Mouse (Mus musculus) Patski (cell line): ENCODE results near the gene Pmpcb. TPM values are rescaled to one million over a fixed set of nuclear protein-coding genes. Genes with fewer than 3 reads are reported as not detected.

ENCODE experiments used
- ATAC-seq: fragments of 100-300 bp; one replicate; pipeline ENCODE4 v1.8.0; 2021
- CTCF ChIA-PET: fragments of 350-600 bp; sonication (Branson Sonifier 250); formaldehyde crosslinking; loops from one replicate; lab custom pipeline; 2022; ENCODE audit warnings: inconsistent platforms; lab: Charles Lee
- POLR2A ChIA-PET: fragments of 350-600 bp; sonication (Branson Sonifier 250); formaldehyde crosslinking; loops from one replicate; lab custom pipeline; 2022; ENCODE audit warnings: antibody characterized with exemption, inconsistent platforms; lab: Charles Lee
- DNase-seq: peaks from one replicate; pipeline ENCODE4 v3.0.0-alpha.2; 2011; ENCODE audit warnings: low read depth, low spot score
- H3K27me3 ChIP-seq: fragments of 371-371 bp; one replicate; pipeline ENCODE4 v1.5.1; 2021
- CTCF ChIP-seq: fragments of 100-300 bp; IDR thresholded peaks from one replicate; pipeline ENCODE4 v1.5.1; 2021
- in situ Hi-C: fragments of 300-500 bp; cut with MboI; formaldehyde crosslinking; loops from 3 replicates; pipeline ENCODE4 v1.11.1; 2018; ENCODE audit warnings: low pct_unique_long_range_greater_than_20kb, mixed read lengths
- polyA plus RNA-seq: library from polyadenylated mRNA; unstranded; gene quantifications from one replicate; pipeline ENCODE4 v1.2.3, GENCODE M21; 2021

Pmpcb gene
- polyA plus RNA-seq, 1 experiment from 2014 or later, result 178 TPM

DNA sequence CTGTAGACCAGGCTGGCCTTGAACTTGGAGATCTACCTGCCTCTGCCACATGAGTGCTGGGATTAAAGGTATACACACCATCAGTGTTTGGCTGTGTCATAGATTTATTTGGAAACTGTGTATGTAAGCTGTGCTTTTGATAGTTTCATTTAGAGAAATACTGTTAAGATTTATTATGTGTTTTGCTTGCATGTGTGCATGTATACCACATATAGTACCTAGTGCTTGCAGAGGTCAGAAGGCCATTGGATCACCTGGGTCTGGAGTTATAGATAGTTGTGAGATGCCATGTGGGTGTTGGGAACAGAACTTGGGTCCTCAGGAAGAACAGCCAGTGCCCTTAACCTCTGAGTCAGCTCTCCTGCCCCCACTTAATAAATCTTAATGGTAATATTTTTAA lies 7.7 kb downstream of the Pmpcb start:
- DNase-seq (no peak), ATAC-seq (no peak)
- CTCF ChIA-PET, result interaction anchor here (0.6 to 1.9 kb wide), 5 partner anchors 8 to 201 kb away, joined by 3 to 6 read pairs (median 4); partner anchors contain the start of gene Pmpcb
- POLR2A ChIA-PET, result no interaction called here
- no peaks in the 10 kb centered on the region for H3K27me3 ChIP-seq
- TF ChIP-seq CTCF, result no peak
- in situ Hi-C loops, result no loop called here

DNA sequence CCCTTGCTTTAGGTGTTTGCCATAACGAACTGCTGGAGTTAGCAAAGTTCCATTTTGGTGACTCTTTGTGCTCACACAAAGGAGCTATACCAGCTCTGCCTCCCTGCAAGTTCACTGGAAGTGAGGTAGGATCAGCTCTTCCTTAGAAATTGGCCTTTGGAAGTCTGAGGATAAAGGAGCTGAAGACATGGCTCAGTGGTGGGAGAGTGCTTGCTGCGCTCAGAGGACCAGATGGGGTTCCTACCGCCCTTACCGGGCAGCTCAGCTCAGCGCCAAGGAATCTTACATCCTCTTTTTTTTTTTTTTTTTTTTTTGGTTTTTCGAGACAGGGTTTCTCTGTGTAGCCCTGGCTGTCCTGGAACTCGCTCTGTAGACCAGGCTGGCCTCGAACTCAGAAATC lies 9.0 kb downstream of the Pmpcb start:
- ATAC-seq (no peak), DNase-seq (no peak)
- ChIA-PET POLR2A (no interaction called here), CTCF (interaction anchor here (0.8 to 1.9 kb wide), 4 partner anchors 9 to 15 kb away, joined by 3 to 6 read pairs (median 4); partner anchors contain the start of gene Pmpcb)
- TF ChIP-seq CTCF, result no peak
- in situ Hi-C loops, result no loop called here
- H3K27me3 ChIP-seq, result no peaks in the 10 kb centered on the region

DNA sequence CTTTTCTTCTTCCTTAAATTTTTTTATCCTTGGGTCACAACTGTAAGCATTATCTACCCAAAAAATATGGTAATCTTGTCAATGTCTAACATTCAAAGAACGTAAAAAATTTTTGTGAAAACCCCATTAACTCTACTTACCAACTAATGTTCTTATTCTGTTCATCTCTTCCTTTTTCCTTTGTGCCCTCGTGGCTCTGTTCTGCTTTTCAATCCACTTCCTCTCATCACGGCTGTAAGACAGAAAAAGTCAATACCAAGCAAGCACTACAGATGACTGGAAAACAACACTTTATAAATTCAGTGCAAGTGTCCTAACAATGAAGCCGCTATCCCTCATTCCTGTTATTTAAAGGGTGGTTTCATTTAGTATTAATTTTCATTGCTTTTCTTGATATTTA lies 31.6 kb downstream of the Pmpcb start:
- in situ Hi-C loops, result no loop called here
- CTCF ChIA-PET, result no interaction called here

DNA sequence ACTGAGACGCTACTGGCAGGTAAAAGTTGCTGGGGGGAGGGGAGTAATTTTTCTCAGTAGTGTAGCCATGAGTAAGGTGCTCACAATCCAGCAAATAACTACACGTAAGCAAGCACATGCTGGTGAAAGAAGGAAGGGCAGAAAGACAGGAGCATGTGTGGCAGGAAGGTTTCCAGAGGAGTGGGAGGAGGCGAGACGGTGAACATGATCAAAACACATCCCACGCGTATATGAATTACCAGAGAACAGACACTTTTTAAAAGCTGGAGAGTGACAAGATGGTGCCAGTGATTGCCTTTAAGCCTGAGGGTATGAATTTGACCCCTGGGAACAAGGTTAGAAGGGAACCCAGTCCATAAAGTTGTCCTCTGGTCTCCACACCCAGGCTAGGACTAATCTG lies 32.9 kb downstream of the Pmpcb start:
- ChIA-PET CTCF (no interaction called here), POLR2A (no interaction called here)
- in situ Hi-C loops, result no loop called here
- no peaks in the 10 kb centered on the region for H3K27me3 ChIP-seq
- TF ChIP-seq CTCF, result no peak
- DNase-seq (no peak), ATAC-seq (no peak)

More for the DNA sequence above, 31.6 kb downstream of the Pmpcb start:
- POLR2A ChIA-PET, result no interaction called here
- TF ChIP-seq CTCF, result no peak
- H3K27me3 ChIP-seq, result no peaks in the 10 kb centered on the region
- ATAC-seq (no peak), DNase-seq (no peak)

DNA sequence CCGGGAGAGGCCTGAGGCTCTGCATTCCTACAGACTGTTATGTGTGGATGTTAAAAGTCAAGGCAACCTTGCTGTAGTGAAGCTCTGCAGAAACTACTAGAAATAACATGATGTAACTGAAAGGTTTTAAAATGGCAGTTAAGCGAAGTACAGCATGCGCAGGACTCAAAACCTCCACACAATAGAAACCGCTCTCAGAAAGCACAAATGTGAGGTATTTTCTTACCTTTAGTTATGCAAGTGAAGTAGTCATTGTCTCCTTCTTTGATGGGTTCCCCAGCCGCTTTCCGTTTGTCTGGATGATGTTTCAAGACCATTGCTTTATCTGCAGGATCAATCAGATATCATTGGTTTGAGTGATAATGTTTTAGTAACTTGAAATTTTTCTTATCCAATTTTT lies 39.5 kb downstream of the Pmpcb start:
- no peaks in the 10 kb centered on the region for H3K27me3 ChIP-seq
- no peak for TF ChIP-seq CTCF
- ChIA-PET CTCF (no interaction called here), POLR2A (no interaction called here)
- DNase-seq, result no peak
- in situ Hi-C loops, result no loop called here
- no peak for ATAC-seq

DNA sequence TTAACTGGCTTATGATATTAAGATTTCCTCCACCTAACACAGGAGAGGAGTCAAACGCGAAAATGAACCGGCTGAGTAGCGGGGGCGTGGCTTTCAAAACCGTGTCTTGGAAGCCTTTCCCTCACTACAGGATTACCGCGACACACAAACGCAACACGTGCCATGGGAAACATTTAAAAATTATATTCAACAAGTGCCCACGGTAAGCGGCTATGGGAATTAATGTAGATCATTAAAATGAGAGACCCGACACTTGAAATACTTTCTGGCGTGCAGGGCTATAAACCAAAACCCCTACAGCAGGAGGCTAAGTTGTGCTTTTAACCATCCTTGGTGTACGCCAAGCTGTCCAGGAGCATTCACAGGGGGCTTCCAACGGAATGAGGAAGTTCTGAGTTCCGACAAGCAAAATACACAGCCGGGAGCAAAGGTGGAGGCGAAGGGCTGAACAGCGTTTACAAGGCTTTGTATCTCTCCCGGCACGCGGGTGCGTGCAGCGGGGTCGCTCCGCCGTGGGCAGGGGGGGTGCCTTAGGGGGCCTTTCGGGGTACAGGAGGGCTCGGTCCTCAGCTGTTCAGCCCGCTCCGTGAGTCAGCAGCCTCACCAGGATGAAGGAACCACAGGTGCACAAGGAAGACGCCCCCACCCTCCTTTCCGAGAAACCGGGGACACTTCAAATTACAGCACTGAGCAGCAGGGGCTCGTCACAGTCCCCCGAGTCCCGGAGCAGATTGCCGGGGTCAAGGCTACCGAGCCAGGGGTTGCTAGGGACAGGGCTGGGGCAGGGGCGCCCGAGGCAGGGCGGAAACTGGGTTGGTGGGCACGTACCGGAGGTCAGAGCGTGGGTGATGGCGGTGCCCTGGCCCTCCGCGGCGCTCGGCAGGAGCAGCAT lies 47.5 kb downstream of the Pmpcb start:
- ChIA-PET POLR2A (interaction anchor here (1.2 kb wide), 1 partner anchor 83 kb away, joined by 3 read pairs; the partner anchor contains the start of gene Napepld), CTCF (interaction anchor here (1.3 to 1.7 kb wide), 2 partner anchors 11 to 40 kb away, joined by 3 to 4 read pairs; no protein-coding TSS in a partner anchor)
- DNase-seq (no peak), ATAC-seq (peak; percentile 10)
- no peaks in the 10 kb centered on the region for H3K27me3 ChIP-seq
- TF ChIP-seq CTCF, result no peak
- in situ Hi-C loops, result no loop called here

DNA sequence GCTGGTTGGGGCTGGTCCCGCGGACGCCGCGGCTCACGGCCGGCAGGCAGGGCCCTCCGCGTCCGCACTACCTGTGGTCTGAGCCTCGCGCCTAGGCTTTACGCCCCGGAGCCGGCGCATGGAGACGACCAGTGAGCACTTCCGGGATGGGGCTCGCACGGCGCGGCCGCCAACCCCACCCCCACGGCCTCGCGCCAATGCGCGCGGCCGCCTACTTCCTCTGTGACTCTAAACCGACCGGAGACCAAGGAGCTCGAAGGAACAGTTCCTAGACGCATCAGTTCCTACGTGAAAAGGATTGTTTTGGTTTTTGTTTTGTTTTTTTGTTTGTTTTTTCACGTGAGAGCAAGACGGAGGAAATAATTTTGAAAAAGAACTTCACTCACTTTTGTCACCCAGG lies 48.1 kb downstream of the Pmpcb start, which contains the start of the genes Dnajc2 and Psmc2:
Dnajc2 (minus strand) TSS at position 199 of the 400 bp plus-strand sequence.
Psmc2 (plus strand) TSS at position 231 of the 400 bp plus-strand sequence.
- no peak for TF ChIP-seq CTCF
- in situ Hi-C loops, result no loop called here
- DNase-seq (peak; percentile 61), ATAC-seq (peak; percentile 86)
- ChIA-PET CTCF (interaction anchor here (1.1 kb wide), 1 partner anchor 12 kb away, joined by 3 read pairs; no protein-coding TSS in a partner anchor), POLR2A (interaction anchor here (0.7 to 1.2 kb wide), 3 partner anchors 20 to 83 kb away, joined by 3 read pairs; partner anchors contain the start of gene Napepld)
- H3K27me3 ChIP-seq, result no peaks in the 10 kb centered on the region

DNA sequence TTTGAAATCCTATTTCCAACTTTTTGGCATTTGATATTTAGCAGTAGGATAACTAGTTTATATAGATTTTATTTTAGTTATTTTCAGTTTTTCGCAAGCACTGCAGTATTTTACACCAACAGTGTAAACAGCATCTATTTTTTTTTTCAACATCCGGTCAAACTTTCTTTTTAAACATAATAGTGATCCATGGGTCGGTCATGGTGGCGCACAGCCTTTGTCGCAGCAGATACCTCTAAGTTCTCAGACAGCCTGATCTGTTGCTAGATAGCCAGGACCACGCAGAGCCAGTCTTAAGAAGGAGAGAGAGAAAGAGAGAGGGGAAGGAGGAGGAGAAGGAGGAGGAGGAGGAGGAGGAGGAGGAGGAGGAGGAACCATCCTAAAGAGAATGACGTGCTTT lies 48.8 kb downstream of the Pmpcb start:
- no peaks in the 10 kb centered on the region for H3K27me3 ChIP-seq
- CTCF ChIA-PET, result interaction anchor here (1.1 kb wide), 1 partner anchor 12 kb away, joined by 3 read pairs; no protein-coding TSS in a partner anchor
- no peak for TF ChIP-seq CTCF
- DNase-seq (no peak), ATAC-seq (no peak)
- in situ Hi-C loops, result no loop called here
- POLR2A ChIA-PET, result interaction anchor here (0.7 to 1.2 kb wide), 3 partner anchors 19 to 84 kb away, joined by 3 read pairs; partner anchors contain the start of gene Napepld

DNA sequence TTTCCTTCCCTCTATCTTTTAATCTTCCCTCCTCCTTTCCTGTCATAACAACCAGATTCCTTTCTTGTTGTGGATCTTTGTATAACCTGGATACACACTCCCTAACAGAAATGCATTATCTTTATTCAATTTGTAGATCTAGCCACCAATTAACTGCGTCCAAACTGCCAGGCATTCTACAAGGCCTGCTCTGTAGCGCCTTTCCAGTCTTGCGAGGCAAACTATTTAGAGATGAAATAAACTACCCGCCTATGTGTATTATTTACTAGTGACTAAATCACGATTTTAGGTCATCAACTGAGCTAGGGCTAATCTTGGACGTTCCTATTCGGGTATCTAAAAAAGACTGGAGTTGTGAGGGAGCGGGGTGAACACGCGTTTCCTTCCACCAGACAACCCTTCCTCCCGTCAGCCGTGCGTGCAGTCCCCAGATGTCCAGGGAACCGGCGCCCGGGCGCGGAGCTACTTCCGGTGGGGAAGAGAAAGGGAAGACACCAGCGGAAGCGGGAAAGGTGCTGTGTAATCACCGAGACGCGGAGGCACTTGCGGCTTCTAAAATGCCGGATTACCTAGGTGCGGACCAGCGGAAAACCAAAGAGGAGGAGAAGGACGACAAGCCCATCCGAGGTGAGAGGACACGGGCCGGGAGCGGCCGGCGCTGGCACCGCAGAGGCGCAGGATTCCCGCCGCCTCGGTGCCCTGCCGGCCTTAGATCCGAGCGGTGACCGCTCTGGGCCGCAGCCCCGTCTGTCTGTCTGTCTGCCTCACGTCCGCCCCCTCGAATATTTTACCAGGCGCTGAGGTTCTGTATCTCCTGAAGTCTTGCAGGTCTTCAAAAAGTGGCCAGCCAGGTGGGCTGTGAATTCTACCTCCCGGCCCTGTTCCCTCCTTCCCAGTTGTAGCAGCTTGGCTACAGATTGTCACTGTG lies 49.6 kb downstream of the Pmpcb start:
- peak; percentile 88 for ATAC-seq
- CTCF ChIA-PET, result interaction anchor here (1.1 kb wide), 1 partner anchor 13 kb away, joined by 3 read pairs; no protein-coding TSS in a partner anchor
- peak; percentile 73 for DNase-seq
- in situ Hi-C loops, result no loop called here
- no peak for TF ChIP-seq CTCF
- POLR2A ChIA-PET, result no interaction called here
- H3K27me3 ChIP-seq, result no peaks in the 10 kb centered on the region
